Mouse (Mus musculus) cerebellum, adult 2 months (tissue): ENCODE data around the gene Coro1c.

Experiments
- CTCF ChIP-seq: fragments of 200-500 bp; IDR thresholded peaks from 2 replicates; pipeline ENCODE4 v1.5.1; 2011; ENCODE audit warnings: low read depth, mild to moderate bottlenecking, control low read depth, low read length, moderate library complexity, borderline replicate concordance; ENCODE audit not compliant: insufficient read depth
- POLR2A ChIP-seq: fragments of 200-500 bp; IDR thresholded peaks from 2 replicates; pipeline ENCODE4 v1.6.1; 2011; ENCODE audit warnings: low read length, control low read depth, borderline replicate concordance; ENCODE audit not compliant: insufficient read depth

DNA sequence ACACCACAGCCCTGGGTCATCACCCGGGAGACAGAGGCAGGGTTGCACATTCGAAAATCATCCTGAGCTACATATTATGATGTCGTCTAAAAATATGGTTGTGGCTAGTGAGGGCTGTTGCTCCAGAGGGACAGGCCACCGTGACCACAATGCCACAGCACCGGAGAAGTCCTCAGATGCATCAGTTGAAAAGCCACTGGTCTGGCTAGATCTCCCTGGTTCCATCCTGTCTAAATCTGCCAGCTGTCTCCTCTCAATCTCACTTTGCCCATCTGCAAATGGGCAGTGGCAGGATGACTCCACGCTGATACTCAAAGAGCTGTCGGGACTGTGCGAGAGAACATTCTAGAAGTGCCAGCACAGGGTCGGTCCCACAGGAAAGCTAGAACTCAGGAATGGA, 110.0 kb downstream of the Coro1c start:
- TF ChIP-seq CTCF (no peak), POLR2A (no peak)
